Mouse (Mus musculus) embryonic fibroblast, embryonic 13.5 days (primary cell): ENCODE results near the gene Myh7b. TPM values are rescaled to one million over a fixed set of nuclear protein-coding genes. Genes with fewer than 3 reads are reported as not detected.

Experiments used
- H3K27ac ChIP-seq: 2 replicates; pipeline ENCODE4 v1.5.1; 2012; ENCODE audit warnings: low read length, control low read depth, inconsistent platforms; ENCODE audit not compliant: insufficient read depth
- H3K4me1 ChIP-seq: 2 replicates; pipeline ENCODE4 v1.6.1; 2011; ENCODE audit warnings: low read length; ENCODE audit not compliant: control insufficient read depth, insufficient read depth
- H3K4me3 ChIP-seq: 2 replicates; pipeline ENCODE4 v1.5.1; 2011; ENCODE audit warnings: mild to moderate bottlenecking, control low read depth, low read length; ENCODE audit not compliant: insufficient read depth
- CTCF ChIP-seq: IDR thresholded peaks from 2 replicates; pipeline ENCODE4 v1.5.1; 2011; ENCODE audit warnings: mild to moderate bottlenecking, control low read depth, low read length, moderate library complexity, borderline replicate concordance; ENCODE audit not compliant: insufficient read depth
- POLR2A ChIP-seq: IDR thresholded peaks from 2 replicates; pipeline ENCODE4 v1.6.1; 2011; ENCODE audit warnings: low read depth, mild to moderate bottlenecking, control low read depth, low read length, moderate library complexity
- polyA plus RNA-seq: library from polyadenylated mRNA; stranded (reverse); fragments of >200 nt; gene quantifications from 2 replicates; pipeline ENCODE4 v1.2.4, GENCODE M21; 2011; ENCODE audit warnings: low read depth; ENCODE audit not compliant: missing spikeins, insufficient read length

The Myh7b gene
- polyA plus RNA-seq, 1 experiment: not detected

- Histone ChIP-seq H3K4me3 (no peak overlapping the region), H3K4me1 (no peaks in the 10 kb centered on the region; the same call in 1 of the 2 replicates), H3K27ac (no peak overlapping the region)
- TF ChIP-seq POLR2A: no peak
- no peak for TF ChIP-seq CTCF
Observed at GRCm38 (mm10) chr2:155679586-155680110, 68.6 kb downstream of the Myh7b start.

- Histone ChIP-seq H3K27ac (no peak overlapping the region), H3K4me1 (no peaks in the 10 kb centered on the region), H3K4me3 (no peak overlapping the region)
- TF ChIP-seq POLR2A (no peak), CTCF (no peak)
Observed at GRCm38 (mm10) chr2:155680591-155680990, 69.6 kb downstream of the Myh7b start.

- no peak for TF ChIP-seq POLR2A
- no peak for TF ChIP-seq CTCF
- no peaks in the 10 kb centered on the region for H3K4me1 ChIP-seq
- H3K27ac ChIP-seq: no peak overlapping the region
- H3K4me3 ChIP-seq: no peak overlapping the region
Observed at GRCm38 (mm10) chr2:155681194-155681593, 70.2 kb downstream of the Myh7b start.

GRCm38 (mm10) chr2:155681874-155682273 lies 70.9 kb downstream of the Myh7b start:
- Histone ChIP-seq H3K4me1 (no peaks in the 10 kb centered on the region), H3K27ac (no peak overlapping the region), H3K4me3 (no peak overlapping the region)
- TF ChIP-seq POLR2A: no peak
- no peak for TF ChIP-seq CTCF

- Histone ChIP-seq H3K4me1 (no peaks in the 10 kb centered on the region), H3K4me3 (no peak overlapping the region), H3K27ac (no peak overlapping the region)
- TF ChIP-seq POLR2A (no peak), CTCF (no peak)
Observed at GRCm38 (mm10) chr2:155683137-155683536, 72.1 kb downstream of the Myh7b start.

GRCm38 (mm10) chr2:155683821-155684220 lies 72.8 kb downstream of the Myh7b start:
- H3K27ac ChIP-seq: no peak overlapping the region
- H3K4me3 ChIP-seq: no peak overlapping the region
- no peaks in the 10 kb centered on the region for H3K4me1 ChIP-seq
- no peak for TF ChIP-seq POLR2A
- TF ChIP-seq CTCF: no peak

Other genes with a start within 250 kb of the Myh7b start
- gene Trp53inp2, start 230.2 kb upstream of the Myh7b start, polyA plus RNA-seq: 73.2 and 77.7 TPM in 2 replicates
- 44.7 and 44.8 TPM in 2 replicates for gene Ncoa6, start 137.3 kb upstream of the Myh7b start, polyA plus RNA-seq
- 7.1 and 10.1 TPM in 2 replicates for gene Acss2, start 93.3 kb upstream of the Myh7b start, polyA plus RNA-seq
- gene Ggt7, start 93.0 kb upstream of the Myh7b start, polyA plus RNA-seq: 10.8 and 11.0 TPM in 2 replicates
- gene Gss, start 18.4 kb upstream of the Myh7b start, polyA plus RNA-seq: 23.4 and 37.7 TPM in 2 replicates
- gene Trpc4ap, start 81.2 kb downstream of the Myh7b start, polyA plus RNA-seq: 105 and 109 TPM in 2 replicates
- 13.8 and 16.4 TPM in 2 replicates for gene Edem2, start 118.3 kb downstream of the Myh7b start, polyA plus RNA-seq
- not detected in 2 replicates for gene Gm17581, start 124.7 kb downstream of the Myh7b start, polyA plus RNA-seq
- gene Procr, start 139.9 kb downstream of the Myh7b start, polyA plus RNA-seq: 11.6 and 28.2 TPM in 2 replicates
- gene Mmp24, start 164.1 kb downstream of the Myh7b start, polyA plus RNA-seq: 0.16 TPM in 1 of 2 replicates, not detected in the other
- 35.2 and 46.7 TPM in 2 replicates for gene BC029722, start 208.2 kb downstream of the Myh7b start, polyA plus RNA-seq
- 131 and 133 TPM in 2 replicates for gene Eif6, start 215.7 kb downstream of the Myh7b start, polyA plus RNA-seq
- gene Fam83c, start 223.6 kb downstream of the Myh7b start, polyA plus RNA-seq: not detected in 2 replicates